Mouse (Mus musculus): ENCODE measurements around the gene Dlx2.

Gene Dlx2

DNA sequence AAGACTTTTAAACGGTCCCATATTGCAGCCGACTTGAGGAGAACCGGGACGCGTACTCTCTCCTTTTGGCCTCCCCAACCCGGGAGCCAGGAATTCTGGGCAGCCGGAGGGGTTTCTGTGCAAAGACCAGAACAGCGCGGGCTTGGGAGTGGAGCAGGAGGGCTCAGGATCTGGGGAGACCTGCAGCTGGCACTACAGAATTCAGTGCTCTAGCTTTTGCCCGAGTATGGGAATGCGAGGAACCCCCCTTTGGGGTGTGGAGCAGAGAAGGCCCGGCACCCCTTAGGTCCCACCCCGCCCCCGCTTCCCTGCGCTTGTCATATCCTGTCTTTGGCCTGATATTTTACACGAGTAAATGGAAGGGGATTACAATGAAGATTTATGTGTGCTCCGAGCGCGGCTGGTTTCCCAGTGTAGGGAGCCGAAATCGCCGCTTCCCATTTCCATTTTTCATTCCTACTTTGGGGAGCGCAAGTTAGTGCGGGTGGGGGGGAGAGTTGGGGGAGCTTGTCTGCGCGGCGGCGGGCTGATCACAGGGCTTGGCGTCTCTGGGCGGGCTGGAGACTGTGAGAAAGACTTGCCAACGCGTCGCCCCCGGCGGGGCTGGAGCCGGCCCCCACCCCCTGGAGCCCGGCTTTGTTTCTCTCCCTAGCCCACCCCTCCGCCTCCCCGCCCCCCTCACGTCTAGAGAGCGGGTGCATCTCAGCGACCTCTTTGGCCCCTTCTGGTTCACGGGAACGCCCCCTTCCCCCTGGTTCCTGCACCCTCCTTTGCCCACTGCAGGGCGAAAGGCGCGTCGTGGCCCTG, 5.7 kb downstream of the Dlx2 start:
- no peak for DNase-seq (ENCODE audit: low read depth, low spot score)

DNA sequence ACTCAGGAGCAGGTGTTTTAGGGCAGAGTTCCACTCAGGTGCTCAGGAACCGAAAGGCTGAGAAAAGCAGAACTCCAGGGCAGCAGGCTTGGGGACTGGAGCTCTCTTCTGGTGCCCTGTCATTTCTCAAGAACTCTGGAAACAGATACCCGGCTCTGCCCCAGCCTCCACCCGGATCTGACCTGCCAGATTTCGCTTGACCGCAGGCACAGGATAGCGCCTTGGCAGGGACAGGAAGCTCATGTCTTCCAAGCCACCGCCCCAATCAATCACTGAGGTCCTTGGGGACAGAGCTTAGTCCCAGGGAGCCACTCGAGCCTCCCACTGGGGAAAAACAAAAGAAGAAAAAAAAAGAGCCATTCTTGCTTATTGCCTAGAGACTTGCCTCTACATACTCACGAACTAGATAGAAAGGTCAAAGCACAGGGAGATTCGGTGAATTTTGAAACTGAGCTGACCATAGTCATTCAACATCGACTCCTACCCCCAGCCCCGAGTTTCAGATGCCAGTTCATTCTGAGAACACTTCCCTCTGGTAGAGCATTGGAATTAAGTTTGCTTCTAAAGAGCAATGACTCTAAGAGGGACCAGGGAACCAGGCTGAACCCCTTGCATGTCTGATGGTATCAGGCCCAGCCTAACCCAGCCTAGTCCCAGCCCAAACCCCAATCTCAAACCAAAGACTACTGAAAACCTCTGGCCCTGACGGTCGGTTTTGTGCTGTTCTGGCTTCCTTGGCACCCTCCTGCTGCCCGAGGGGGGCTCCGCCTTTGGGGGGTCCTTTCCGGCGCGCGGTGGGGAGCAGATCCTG, 12.1 kb downstream of the Dlx2 start:
- DNase-seq (ENCODE audit: low read depth, low spot score) = no peak

DNA sequence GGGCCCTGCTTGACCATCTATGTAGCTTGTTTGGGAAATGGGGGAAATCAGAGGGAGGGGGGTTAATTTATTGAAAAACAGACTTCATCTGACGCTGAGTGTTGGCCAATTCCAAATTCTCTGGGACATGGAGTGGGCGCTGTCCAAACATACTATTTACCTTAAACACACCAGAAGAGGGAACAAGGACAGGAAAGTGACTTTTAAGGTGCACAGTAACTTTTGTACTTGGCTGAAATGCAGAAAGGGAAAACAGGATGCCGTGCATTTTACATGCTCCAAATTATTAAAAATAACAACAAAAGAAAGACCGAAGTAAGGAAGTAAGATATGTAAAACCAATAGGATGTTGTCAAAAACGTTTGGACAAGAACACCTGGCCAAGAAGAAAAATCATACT, 13.5 kb downstream of the Dlx2 start:
- no peak for DNase-seq (ENCODE audit: low read depth, low spot score)

DNA sequence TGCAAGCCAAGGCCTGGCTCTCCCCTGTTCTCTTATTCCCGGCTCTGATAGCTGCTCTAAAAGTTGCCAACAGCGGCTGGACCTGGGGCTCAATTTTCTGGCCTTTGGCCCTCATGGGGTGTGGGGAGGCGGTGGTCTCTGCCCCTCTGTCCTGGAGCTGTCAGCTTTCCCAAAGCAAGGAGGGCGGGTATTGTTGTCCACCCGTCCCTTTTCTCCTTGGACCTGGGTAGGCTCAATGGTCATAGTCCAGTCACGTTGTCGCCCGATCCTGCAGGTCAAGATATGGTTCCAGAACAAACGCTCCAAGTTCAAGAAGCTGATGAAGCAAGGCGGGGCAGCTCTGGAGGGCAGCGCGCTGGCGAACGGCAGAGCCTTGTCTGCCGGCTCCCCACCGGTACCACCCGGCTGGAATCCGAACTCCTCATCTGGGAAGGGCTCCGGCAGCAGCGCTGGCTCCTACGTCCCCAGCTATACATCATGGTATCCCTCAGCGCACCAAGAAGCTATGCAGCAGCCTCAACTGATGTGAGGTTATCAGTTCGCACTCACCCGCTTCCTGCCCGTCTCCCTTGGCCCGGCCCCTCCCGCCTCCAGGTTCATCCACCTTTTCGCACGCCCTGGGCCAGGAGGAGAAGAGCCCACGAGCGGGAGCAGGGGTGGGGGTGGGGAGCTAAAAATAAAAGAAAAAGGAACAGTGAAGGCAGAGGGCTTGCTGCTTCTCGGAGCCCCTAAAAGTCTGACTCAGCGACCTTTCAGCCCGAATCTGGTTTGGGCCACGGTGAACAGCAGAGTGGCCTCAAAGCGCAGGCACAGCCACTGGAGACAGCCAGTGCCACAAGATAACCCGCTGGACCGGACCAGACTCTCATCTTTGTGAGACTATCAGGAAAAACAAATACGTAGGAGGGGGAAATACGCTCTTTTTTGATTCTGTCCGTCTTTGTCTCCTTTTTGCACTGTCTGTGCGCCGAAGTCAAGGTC, 14.3 kb downstream of the Dlx2 start:
- DNase-seq (ENCODE audit: low read depth, low spot score) = no peak

DNA sequence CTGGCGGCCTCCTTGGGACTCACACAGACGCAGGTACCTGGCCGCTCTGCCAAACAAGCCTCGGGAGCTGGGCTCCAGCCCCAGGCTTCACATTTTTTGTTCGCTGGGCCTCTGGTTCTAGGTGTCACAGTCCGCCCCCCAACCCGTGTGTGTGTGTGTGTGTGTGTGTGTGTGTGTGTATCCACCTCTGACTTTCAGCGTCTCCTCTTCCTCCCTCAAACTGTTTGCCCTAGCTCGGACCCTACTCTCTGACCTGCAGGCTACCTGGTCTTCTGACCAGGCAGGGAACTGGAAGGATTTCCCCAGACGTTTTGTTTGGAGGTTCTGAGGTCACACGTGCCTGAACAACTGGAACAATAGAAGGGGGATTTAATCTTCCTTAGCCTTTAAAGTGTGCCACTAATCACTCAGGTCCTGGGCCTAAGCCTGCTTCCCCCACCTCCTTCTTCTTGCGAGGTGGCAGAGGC, 15.4 kb downstream of the Dlx2 start:
- no peak for DNase-seq (ENCODE audit: low read depth, low spot score)

GRCm38 (mm10) chr2:71530391-71531123, 16.0 kb downstream of the Dlx2 start:
- DNase-seq (ENCODE audit: low read depth, low spot score) = no peak

- DNase-seq (ENCODE audit: low read depth, low spot score) = peak; percentile 57
Measured at GRCm38 (mm10) chr2:71529511-71530351, 16.8 kb downstream of the Dlx2 start.

DNA sequence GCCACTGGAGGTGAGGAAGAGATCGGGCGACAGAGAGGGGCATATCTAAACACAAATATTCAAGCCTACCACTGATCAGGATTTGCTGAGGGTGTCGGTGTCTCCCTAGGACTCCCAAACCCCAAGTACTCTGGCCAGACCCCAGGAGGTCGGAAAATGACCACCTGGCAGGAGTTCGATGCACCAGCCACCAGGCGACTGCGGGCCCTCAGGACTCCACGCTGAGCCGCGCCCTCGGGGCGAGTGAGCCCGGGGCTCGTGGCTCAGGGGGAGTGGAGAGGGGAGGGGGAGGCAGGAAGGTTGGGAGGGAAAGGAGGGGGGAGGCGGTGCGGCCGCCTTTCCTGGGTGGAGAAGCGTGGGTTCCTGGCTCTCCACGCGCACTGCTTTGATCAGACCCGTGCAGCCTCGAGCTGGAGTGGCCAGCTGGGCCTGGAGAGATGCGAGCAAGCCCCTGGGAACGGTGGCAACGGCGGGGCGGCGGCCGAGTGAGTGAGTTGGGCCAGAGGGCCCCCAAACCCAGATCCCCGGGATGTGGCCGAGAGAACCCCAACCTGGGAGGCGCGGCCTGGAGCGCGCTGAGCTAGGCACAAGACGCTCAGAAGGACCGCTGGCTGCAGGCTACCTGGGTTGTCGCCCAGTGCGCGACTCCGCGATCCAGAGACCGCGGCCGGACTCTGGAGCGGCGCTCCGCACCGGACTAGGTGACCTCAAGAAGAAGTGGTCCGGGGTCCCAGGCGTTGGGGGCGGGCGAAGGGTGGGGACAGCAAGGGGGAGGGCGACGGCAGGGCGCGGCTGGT, 17.6 kb downstream of the Dlx2 start:
- DNase-seq (ENCODE audit: low read depth, low spot score) = no peak

DNA sequence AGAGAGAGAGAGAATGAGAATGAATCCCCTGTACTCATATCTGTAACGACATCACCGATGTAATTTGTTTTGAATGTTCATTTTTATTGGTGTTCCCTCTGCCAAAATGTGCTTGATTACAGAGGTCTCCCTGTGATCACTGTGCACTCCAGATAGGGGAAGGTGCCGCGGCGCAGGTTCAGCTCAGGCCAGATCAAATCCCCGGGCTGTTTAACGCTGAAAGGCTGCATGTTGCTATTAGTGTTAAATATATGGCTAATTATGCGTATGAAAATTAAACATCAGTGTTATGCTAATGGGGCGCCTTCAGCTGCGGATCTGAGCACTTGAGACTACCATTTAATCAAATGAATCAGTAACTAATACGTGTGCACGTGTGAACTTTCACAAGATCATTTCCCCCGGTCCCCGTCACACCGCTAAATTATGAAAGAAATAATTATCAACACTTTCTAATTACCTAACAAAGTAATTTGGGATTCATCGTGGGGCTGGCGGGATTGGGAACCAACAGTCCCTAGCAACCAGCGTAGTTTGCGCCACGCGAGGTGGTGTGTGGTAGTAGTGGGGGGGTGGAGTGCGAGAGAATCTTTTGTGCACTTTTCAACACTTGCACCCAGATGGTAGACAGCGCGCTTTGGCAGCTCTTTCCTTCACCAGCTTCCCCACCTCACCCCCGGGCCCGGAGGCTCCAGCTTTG, 18.4 kb downstream of the Dlx2 start, which contains the start of gene Dlx1:
TSS of gene Dlx1 (plus strand) at position 100 of the 700 bp plus-strand sequence.
- DNase-seq (ENCODE audit: low read depth, low spot score) = no peak

DNA sequence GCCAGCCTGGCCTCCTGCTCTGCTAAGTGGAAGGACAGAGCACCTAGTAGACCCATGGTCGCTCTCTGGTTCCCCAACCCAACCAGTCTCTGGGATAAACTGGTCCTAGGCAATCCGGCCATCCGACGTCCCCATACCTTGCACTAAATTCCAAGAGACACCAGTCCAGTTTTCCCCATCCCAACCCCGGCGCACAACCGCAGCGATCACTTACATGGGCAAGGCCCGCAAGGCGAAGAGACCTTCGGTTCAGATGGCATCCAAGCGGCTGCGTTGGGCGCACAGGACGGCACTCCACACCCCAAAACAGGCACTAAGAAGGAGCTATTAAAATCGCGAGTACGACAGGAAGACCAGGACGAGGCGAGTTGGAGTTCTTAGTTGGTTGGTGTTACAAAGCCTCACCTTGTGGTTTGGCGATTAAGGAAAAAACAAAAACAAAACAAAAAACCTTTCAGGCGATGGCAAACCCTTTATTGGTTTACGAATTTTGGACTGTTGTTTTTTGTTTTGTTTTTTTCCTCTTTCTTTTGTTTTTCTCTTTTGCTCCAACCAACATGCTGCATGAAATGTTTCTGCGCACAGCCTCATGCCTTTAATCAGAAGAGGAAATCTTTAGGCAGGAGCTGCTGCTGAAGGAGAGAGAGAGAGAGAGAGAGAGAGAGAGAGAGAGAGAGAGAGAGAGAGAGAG, 19.1 kb downstream of the Dlx2 start:
- DNase-seq (ENCODE audit: low read depth, low spot score) = no peak

DNA sequence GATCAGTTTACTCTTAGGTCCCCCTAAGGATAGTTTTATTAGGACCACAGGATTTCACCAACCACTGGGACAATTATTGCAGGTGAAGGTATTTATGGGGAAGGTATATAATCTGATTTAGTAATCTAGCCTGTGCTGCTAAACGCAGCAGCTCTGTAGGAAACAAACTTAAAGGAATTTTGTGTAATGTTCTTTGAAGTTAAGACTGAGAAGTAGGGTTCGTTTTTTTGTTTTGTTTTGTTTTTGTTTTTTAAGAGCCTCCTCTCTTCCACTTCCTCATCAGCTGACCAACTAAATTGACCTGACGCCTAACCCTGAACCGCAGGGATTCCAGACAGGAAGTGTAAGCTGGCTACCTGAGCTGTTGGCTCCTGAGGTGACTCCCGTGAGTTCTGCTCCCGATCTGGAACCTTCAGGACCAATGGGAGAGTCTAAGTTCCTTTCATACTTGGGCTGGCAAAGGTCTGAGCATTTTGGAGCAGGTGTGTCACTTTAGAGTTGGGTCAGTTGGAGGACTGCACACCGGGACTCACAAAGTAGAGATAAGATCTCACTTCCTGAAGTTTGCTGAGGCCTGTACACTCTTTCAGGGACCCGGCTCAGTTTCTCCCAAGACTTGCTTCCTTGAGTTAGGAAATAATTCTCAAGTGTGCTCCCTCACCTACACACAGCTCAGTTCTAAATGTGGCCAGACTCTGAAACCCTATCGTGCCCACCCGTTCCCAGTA, 19.8 kb downstream of the Dlx2 start:
- DNase-seq (ENCODE audit: low read depth, low spot score) = no peak

GRCm38 (mm10) chr2:71524763-71525162, 21.8 kb downstream of the Dlx2 start:
- DNase-seq (ENCODE audit: low read depth, low spot score) = no peak

GRCm38 (mm10) chr2:71523431-71523830, 23.1 kb downstream of the Dlx2 start:
- no peak for DNase-seq (ENCODE audit: low read depth, low spot score)

DNA sequence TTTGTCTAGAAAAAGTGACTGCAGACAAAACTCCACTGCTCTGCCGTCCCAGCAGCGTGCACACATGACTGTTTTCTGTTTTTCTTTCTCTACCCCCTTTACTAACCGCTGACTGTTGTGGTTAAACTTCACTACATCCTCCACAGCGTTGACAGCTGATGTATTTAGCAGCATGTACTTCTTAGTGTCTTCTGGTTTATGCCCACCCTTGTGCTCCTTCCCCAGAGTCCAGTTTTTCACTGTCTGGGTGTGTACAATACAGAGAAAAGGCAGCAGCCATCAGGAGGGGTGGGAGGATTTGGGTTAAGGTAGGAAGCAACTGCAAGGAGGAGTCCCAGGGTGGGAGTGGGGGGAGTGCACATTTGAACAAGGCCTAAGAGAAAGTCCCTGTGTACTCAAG, 23.7 kb downstream of the Dlx2 start:
- no peak for DNase-seq (ENCODE audit: low read depth, low spot score)

- no peak for DNase-seq (ENCODE audit: low read depth, low spot score)
Measured at GRCm38 (mm10) chr2:71517466-71518099, 29.0 kb downstream of the Dlx2 start.

DNA sequence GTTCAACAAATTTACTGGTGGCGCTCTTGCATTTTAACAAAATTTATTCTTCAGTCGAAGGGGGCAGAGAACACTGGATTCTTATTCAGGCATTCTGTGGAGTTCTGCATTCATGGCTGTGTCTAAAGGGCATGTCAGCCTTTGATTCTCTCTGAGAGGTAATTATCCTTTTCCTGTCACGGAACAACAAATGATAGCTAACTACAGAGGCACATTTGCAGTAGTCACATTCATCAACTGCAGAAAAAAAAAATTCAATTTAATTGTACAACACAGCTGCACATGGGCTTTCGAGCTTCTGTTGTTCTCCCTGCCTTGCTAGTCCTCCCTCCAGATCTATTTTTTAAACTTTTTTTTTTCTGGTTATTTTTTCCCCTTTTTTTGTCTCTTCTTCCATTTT, 29.6 kb downstream of the Dlx2 start:
- no peak for DNase-seq (ENCODE audit: low read depth, low spot score)

DNA sequence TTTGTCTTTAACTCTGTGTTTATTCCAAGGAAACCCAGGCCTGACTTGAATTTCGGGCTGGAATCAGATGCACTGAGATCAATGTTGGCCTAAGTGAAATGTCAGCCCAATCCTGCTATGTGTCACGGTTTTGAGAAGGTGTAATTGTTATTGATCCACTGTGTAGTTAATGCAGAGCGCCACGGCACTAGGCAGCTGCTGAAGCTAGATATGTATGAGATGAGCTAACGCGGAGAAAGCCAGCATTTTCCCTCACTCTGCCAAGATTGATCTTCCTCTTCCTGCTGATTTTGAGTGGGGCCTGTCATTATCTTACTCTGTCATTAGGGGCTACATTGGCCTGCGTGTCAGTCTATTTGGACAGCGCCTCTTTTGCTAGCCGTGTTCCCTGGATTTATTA, 34.2 kb downstream of the Dlx2 start:
- no peak for DNase-seq (ENCODE audit: low read depth, low spot score)
